Mouse (Mus musculus): ENCODE measurements around the gene Pex3. TPM values are rescaled to one million over a fixed set of nuclear protein-coding genes. Genes with fewer than 3 reads are reported as not detected.
A peak's percentile ranks its signal among the peaks of the same experiment; 100 is the strongest.

Pex3 gene
- polyA plus RNA-seq, 1 experiment from 2014 or later = 23.2 TPM

- Histone ChIP-seq H3K9me3 (replicated peaks; ENCODE audit: control insufficient read depth, low read length) (no peaks in the 10 kb centered on the region), H3K4me1 (ENCODE audit: control insufficient read depth, insufficient read depth, low read length) (peaks cover 11% of the 10 kb centered on the region), H3K36me3 (ENCODE audit: control insufficient read depth, insufficient read depth) (peaks cover 6% of the 10 kb centered on the region; the same call in 1 of the 2 replicates), H3K4me3 (ENCODE audit: low read length) (no peak overlapping the region), H3K4me2 (ENCODE audit: low read depth, low read length) (no peak overlapping the region), H3K27ac (ENCODE audit: low read length) (no peak overlapping the region), H3K27me3 (ENCODE audit: control insufficient read depth, insufficient read depth, low read length) (no peaks in the 10 kb centered on the region), H3K9ac (ENCODE audit: low read length) (no peak overlapping the region)
- 83% methylated on average over 1 of the region's 1 CpGs for WGBS
- ATAC-seq (replicated peaks; ENCODE audit: extremely low read depth, insufficient read depth, low FRiP score) = no peak
Observed at GRCm38 (mm10) chr10:13554316-13554715, 1.4 kb upstream of the Pex3 start.

- H3K27me3 ChIP-seq (ENCODE audit: control insufficient read depth, insufficient read depth, low read length) = no peaks in the 10 kb centered on the region
- peak overlapping the region; percentile 86; the same call in 1 of the 2 replicates for H3K27ac ChIP-seq (ENCODE audit: low read length)
- WGBS = 19% methylated on average over 10 of the region's 10 CpGs
- no peak for ATAC-seq (replicated peaks; ENCODE audit: extremely low read depth, insufficient read depth, low FRiP score)
- peaks cover 6% of the 10 kb centered on the region; the same call in 1 of the 2 replicates for H3K36me3 ChIP-seq (ENCODE audit: control insufficient read depth, insufficient read depth)
- H3K4me2 ChIP-seq (ENCODE audit: low read depth, low read length) = peak overlapping the region; percentile 85
- H3K4me1 ChIP-seq (ENCODE audit: control insufficient read depth, insufficient read depth, low read length) = peaks cover 11% of the 10 kb centered on the region
- no peaks in the 10 kb centered on the region for H3K9me3 ChIP-seq (replicated peaks; ENCODE audit: control insufficient read depth, low read length)
- H3K4me3 ChIP-seq (ENCODE audit: low read length) = peak overlapping the region; percentile 94
- H3K9ac ChIP-seq (ENCODE audit: low read length) = peak overlapping the region; percentile 92
Observed at GRCm38 (mm10) chr10:13553498-13553985, 600 bp upstream of the Pex3 start.

GRCm38 (mm10) chr10:13541721-13542120, 11.2 kb downstream of the Pex3 start:
- no peaks in the 10 kb centered on the region for H3K27me3 ChIP-seq (ENCODE audit: control insufficient read depth, insufficient read depth, low read length)
- no peak for ATAC-seq (replicated peaks; ENCODE audit: extremely low read depth, insufficient read depth, low FRiP score)
- no peak overlapping the region for H3K4me3 ChIP-seq (ENCODE audit: low read length)
- H3K4me1 ChIP-seq (ENCODE audit: control insufficient read depth, insufficient read depth, low read length) = no peaks in the 10 kb centered on the region
- no peak overlapping the region for H3K4me2 ChIP-seq (ENCODE audit: low read depth, low read length)
- WGBS = 95% methylated on average over 5 of the region's 5 CpGs
- no peak overlapping the region for H3K27ac ChIP-seq (ENCODE audit: low read length)
- peaks cover 19% of the 10 kb centered on the region; the same call in 1 of the 2 replicates for H3K36me3 ChIP-seq (ENCODE audit: control insufficient read depth, insufficient read depth)
- H3K9me3 ChIP-seq (replicated peaks; ENCODE audit: control insufficient read depth, low read length) = no peaks in the 10 kb centered on the region
- no peak overlapping the region for H3K9ac ChIP-seq (ENCODE audit: low read length)

- WGBS = 94% methylated on average over 7 of the region's 7 CpGs
Observed at GRCm38 (mm10) chr10:13539769-13540333, 13.1 kb downstream of the Pex3 start.

GRCm38 (mm10) chr10:13536706-13537105, 16.2 kb downstream of the Pex3 start:
- peaks cover 8% of the 10 kb centered on the region for H3K4me1 ChIP-seq (ENCODE audit: control insufficient read depth, insufficient read depth, low read length)
- ATAC-seq (replicated peaks; ENCODE audit: extremely low read depth, insufficient read depth, low FRiP score) = no peak
- peaks cover 14% of the 10 kb centered on the region for H3K36me3 ChIP-seq (ENCODE audit: control insufficient read depth, insufficient read depth)
- H3K9me3 ChIP-seq (replicated peaks; ENCODE audit: control insufficient read depth, low read length) = no peaks in the 10 kb centered on the region
- no peak overlapping the region for H3K9ac ChIP-seq (ENCODE audit: low read length)
- H3K4me3 ChIP-seq (ENCODE audit: low read length) = no peak overlapping the region
- no peak overlapping the region for H3K27ac ChIP-seq (ENCODE audit: low read length)
- no peak overlapping the region for H3K4me2 ChIP-seq (ENCODE audit: low read depth, low read length)
- no peaks in the 10 kb centered on the region for H3K27me3 ChIP-seq (ENCODE audit: control insufficient read depth, insufficient read depth, low read length)
- 96% methylated on average over 7 of the region's 7 CpGs for WGBS

More at GRCm38 (mm10) chr10:13539769-13540333, 13.1 kb downstream of the Pex3 start:
- Histone ChIP-seq H3K9ac (ENCODE audit: low read length) (no peak overlapping the region), H3K4me3 (ENCODE audit: low read length) (no peak overlapping the region), H3K27ac (ENCODE audit: low read length) (no peak overlapping the region), H3K9me3 (replicated peaks; ENCODE audit: control insufficient read depth, low read length) (no peaks in the 10 kb centered on the region), H3K4me2 (ENCODE audit: low read depth, low read length) (no peak overlapping the region), H3K4me1 (ENCODE audit: control insufficient read depth, insufficient read depth, low read length) (peaks cover 6% of the 10 kb centered on the region), H3K27me3 (ENCODE audit: control insufficient read depth, insufficient read depth, low read length) (no peaks in the 10 kb centered on the region), H3K36me3 (ENCODE audit: control insufficient read depth, insufficient read depth) (peaks cover 18% of the 10 kb centered on the region; the same call in 1 of the 2 replicates)
- ATAC-seq (replicated peaks; ENCODE audit: extremely low read depth, insufficient read depth, low FRiP score) = no peak

- peaks cover 8% of the 10 kb centered on the region for H3K4me1 ChIP-seq (ENCODE audit: control insufficient read depth, insufficient read depth, low read length)
- peaks cover 20% of the 10 kb centered on the region for H3K36me3 ChIP-seq (ENCODE audit: control insufficient read depth, insufficient read depth)
- 27% methylated on average over 3 of the region's 3 CpGs for WGBS
- peak overlapping the region; percentile 75 for H3K27ac ChIP-seq (ENCODE audit: low read length)
- H3K9me3 ChIP-seq (replicated peaks; ENCODE audit: control insufficient read depth, low read length) = no peaks in the 10 kb centered on the region
- no peaks in the 10 kb centered on the region for H3K27me3 ChIP-seq (ENCODE audit: control insufficient read depth, insufficient read depth, low read length)
- no peak overlapping the region for H3K4me2 ChIP-seq (ENCODE audit: low read depth, low read length)
- no peak overlapping the region for H3K4me3 ChIP-seq (ENCODE audit: low read length)
- ATAC-seq (replicated peaks; ENCODE audit: extremely low read depth, insufficient read depth, low FRiP score) = peak; percentile 95
- no peak overlapping the region for H3K9ac ChIP-seq (ENCODE audit: low read length)
Observed at GRCm38 (mm10) chr10:13534751-13535150, 18.2 kb downstream of the Pex3 start.

- Histone ChIP-seq H3K36me3 (ENCODE audit: control insufficient read depth, insufficient read depth) (peaks cover 20% of the 10 kb centered on the region), H3K27me3 (ENCODE audit: control insufficient read depth, insufficient read depth, low read length) (no peaks in the 10 kb centered on the region), H3K9ac (ENCODE audit: low read length) (no peak overlapping the region), H3K9me3 (replicated peaks; ENCODE audit: control insufficient read depth, low read length) (no peaks in the 10 kb centered on the region), H3K4me3 (ENCODE audit: low read length) (no peak overlapping the region), H3K4me1 (ENCODE audit: control insufficient read depth, insufficient read depth, low read length) (no peaks in the 10 kb centered on the region), H3K4me2 (ENCODE audit: low read depth, low read length) (no peak overlapping the region), H3K27ac (ENCODE audit: low read length) (no peak overlapping the region)
- WGBS = 78% methylated on average over 4 of the region's 4 CpGs
- no peak for ATAC-seq (replicated peaks; ENCODE audit: extremely low read depth, insufficient read depth, low FRiP score)
Observed at GRCm38 (mm10) chr10:13528155-13528554, 24.8 kb downstream of the Pex3 start.

- Histone ChIP-seq H3K36me3 (ENCODE audit: control insufficient read depth, insufficient read depth) (no peaks in the 10 kb centered on the region; the same call in 1 of the 2 replicates), H3K9ac (ENCODE audit: low read length) (no peak overlapping the region), H3K27me3 (ENCODE audit: control insufficient read depth, insufficient read depth, low read length) (no peaks in the 10 kb centered on the region), H3K4me2 (ENCODE audit: low read depth, low read length) (no peak overlapping the region), H3K4me3 (ENCODE audit: low read length) (no peak overlapping the region), H3K27ac (ENCODE audit: low read length) (no peak overlapping the region), H3K9me3 (replicated peaks; ENCODE audit: control insufficient read depth, low read length) (no peaks in the 10 kb centered on the region), H3K4me1 (ENCODE audit: control insufficient read depth, insufficient read depth, low read length) (no peaks in the 10 kb centered on the region)
- no peak for ATAC-seq (replicated peaks; ENCODE audit: extremely low read depth, insufficient read depth, low FRiP score)
- 73% methylated on average over 4 of the region's 4 CpGs for WGBS
Observed at GRCm38 (mm10) chr10:13521857-13522256, 31.1 kb downstream of the Pex3 start.

- H3K4me3 ChIP-seq (ENCODE audit: low read length) = peak overlapping the region; percentile 75
- ATAC-seq (replicated peaks; ENCODE audit: extremely low read depth, insufficient read depth, low FRiP score) = no peak
- H3K27ac ChIP-seq (ENCODE audit: low read length) = peak overlapping the region; percentile 70
- no peaks in the 10 kb centered on the region for H3K27me3 ChIP-seq (ENCODE audit: control insufficient read depth, insufficient read depth, low read length)
- no peaks in the 10 kb centered on the region for H3K9me3 ChIP-seq (replicated peaks; ENCODE audit: control insufficient read depth, low read length)
- H3K4me1 ChIP-seq (ENCODE audit: control insufficient read depth, insufficient read depth, low read length) = peaks cover 9% of the 10 kb centered on the region
- peak overlapping the region; percentile 25 for H3K9ac ChIP-seq (ENCODE audit: low read length)
- peaks cover 18% of the 10 kb centered on the region for H3K36me3 ChIP-seq (ENCODE audit: control insufficient read depth, insufficient read depth)
- peak overlapping the region; percentile 89 for H3K4me2 ChIP-seq (ENCODE audit: low read depth, low read length)
- WGBS = 40% methylated on average over 8 of the region's 8 CpGs
Observed at GRCm38 (mm10) chr10:13502371-13502770, 50.6 kb downstream of the Pex3 start.

Measured in heart, embryonic 16.5 days (tissue).